Mouse (Mus musculus): ENCODE measurements at regions not wholly inside any gene's neighbourhood (a gene's known extent, or its start where the extent isn't known, plus 50 kb on each side); places are given as distances from the start of the nearest gene placed in this dataset.
A peak's percentile ranks its signal among the peaks of the same experiment; 100 is the strongest.
"Not testable (repeated sequence)": the region's sequence is repeated elsewhere in the genome, so short reads cannot be mapped to it uniquely, and the experiment has no call there.

DNA sequence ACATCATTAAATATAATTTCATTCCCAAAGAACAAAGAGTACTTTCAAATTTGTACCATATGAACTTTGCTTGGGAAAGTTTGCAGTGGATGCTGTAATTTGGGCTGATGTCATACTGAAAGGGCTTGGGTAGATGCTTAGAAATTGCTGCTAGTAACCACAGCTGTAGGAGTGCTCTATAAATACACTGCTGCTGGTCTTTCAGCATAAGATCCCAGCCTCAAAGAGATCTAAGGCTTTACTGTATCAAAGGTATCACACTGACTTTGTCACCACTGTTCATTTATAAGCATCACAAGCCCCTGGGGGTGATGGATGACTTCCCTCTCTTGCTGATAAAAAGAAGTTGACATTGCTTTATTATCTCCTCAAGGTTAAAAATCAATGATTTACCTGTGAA lies 497.2 kb downstream of the Pla2g4a start:
- DNase-seq = no peak

DNA sequence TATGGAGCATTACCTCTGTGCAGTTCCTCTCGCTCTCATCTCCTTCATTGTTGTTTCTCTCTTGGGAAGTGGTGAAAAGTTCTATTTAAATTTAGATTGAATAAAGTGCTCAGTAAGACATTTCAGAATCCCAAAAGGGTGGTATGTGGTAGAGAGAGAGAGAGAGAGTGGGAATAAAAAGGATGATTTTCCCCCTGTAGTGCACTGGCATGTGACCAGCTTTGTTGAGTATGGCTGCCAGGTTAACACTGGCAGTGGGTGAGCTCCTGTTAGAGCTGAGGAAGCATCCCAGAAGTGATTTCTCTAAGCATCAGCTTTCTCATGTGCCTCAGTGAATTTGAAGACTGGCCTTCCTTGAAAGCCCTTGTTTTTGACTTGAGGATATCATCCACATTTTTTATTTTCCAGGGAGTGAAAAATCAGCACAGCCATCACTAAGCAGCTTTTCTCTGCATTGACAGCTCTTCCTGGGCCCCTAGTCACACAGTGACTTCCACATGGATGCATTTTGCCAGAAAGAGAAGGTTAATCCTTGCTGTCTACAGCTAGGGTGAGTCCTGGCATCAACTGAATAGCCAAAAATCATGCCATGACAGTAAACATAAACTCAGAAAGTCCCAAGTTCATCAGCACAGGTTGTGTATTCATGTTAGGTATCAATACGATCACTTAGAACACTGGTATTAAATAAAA lies 511.1 kb downstream of the Pla2g4a start:
- no peak for DNase-seq

DNA sequence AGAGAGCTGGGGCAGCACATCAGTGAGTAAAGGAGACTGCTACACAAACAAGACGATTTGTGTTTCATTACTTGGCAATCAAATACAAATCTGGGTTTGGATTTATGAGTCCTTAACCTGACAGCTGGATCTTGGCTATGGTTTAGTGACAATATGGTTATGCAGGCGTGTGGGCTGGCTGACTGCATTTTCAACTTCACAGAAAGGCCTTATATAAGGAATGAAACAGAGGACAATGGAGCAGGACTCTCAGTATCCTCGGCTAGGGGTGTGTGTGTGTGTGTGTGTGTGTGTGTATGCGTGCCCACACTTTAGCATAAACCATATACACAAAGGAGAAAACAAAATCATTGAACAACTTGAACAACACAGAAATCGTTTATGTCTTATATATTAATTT lies 512.6 kb downstream of the Pla2g4a start:
- DNase-seq = no peak

DNA sequence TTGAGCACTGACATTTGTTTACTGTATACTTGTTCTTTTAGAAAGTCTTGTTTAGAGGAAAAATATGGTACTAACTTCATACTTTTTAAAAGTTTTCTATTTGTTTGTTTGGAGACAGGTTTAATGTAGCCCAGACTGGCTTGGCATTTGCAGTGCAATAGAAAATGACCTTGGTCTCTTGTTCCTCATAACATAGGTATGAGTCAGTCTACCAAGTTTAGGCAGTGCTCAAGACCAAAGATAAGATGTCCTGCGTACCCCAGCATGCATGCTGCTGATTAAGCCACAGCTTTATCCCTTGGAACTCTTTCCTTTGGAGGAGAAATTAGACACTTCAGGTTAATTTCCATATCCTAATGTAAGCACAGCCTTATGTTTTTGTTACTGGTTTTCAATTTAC lies 550.1 kb downstream of the Pla2g4a start:
- DNase-seq = no peak

DNA sequence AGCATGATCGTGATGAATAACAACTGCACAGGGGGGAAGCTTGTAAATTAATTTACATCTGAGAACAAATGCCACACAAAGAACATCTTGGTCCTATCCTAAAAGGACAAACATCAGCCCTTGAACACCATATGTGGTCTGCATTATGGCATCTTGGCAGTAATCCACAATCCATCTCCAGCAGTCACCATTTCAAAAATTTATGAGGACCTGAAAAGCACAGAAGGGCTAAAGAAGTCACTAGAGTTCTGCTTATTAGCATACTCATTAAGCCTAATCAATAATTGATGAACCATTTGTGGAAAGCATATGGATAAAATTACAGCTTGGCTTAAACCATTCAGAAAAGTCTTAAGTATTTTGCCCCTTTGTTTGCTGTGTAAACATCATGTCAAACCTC lies 555.7 kb downstream of the Pla2g4a start:
- no peak for DNase-seq

DNA sequence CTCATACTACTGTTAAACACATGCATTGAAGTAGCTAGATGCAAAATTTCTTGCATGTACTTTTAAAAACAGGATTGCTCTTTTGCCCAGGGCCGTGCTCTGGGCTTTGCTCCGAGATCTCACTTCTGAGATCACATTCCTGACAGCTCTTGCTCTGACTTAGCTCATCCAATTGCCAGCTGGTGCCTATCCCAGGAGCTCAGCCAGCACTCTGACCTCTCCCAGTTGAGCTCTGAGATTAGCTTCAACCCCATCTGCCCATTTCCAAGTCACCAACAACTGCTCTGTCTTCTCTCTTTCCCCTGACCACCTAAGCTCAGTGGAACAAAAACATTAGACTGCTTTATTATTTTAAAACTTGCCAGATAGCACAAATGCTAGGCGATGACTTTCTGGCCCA lies 572.4 kb downstream of the Pla2g4a start:
- no peak for DNase-seq

DNA sequence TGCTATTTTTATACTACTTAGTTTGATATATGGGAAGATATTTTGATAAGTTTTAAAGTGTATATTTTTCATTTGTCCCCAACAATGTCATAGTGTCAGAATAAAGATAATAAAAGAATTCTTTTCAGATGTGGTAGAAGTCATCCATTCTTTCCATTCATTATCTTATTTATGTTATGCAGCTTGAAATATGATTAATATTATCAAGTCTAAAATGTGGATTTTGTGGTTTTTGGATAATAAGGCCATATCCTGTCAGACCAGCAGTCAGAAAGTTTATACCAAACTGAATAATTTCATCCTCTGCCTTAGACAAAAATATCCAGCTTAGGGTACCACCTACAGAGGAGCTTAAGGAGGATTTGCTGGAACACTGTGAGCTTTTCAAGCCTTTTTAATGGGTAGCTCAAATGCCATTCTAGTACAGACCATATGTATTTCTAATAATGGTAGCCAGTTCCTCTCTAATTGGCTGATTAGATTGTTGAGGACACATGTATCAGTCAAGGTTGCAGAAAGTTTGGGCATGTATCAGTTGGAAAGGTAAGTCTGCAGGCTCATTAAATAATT lies 609.7 kb downstream of the Pla2g4a start:
- no peak for DNase-seq

DNA sequence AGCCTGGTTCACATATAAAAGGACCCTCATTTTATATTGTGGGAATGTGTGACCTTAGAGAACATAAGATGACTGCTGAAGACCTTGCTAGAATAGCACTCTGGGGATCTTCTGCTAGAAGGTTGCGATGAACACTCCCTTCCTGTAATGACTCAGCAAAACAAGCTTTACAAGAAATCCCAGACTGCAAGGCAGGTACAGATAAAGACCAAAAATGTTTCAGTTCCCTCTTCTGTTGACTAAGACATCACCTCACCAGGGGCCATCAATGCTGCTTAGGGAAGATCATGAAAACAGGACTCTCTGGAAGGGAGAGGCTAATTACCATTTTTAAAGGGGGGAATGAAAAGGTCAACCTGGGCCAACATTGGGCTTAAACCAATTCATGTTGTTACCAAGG lies 613.7 kb downstream of the Pla2g4a start:
- no peak for DNase-seq

DNA sequence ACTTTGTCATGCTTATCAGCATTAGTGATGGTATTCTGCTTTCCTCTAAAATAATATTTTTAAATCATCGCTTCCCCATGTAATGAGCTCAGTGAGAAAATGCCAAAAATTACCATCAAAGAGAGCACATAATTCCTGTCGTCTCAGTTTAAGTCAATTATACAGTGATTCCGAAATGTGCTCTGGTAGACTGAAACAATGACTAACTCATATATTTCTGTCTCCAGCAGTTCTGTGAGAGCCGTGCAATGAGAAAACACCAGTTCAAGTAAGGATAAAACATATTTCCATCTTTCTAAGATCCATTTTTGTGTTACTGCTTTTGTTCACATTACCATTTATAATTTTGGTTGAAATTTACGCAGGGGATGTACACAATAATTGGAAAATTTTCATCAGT lies 622.9 kb downstream of the Pla2g4a start:
- DNase-seq = no peak

DNA sequence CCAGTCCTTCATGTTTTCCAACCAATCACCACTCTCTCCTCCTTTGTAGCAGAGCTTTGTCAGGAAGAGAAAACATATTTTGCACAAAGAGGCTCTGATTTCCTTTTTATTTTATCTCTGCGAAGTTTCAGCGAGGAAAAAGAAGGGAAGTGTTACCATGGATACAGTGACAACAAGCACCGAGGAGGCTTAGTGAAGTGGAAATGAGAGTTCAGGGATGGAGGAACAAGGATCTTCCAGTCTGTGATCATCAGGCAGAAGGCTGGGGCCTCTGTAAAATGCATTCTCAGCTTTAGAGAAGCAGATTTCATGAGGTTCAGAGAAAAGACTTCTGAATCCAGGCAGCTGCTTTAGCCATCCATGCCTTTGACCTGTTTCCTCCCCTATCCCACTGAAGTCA lies 628.9 kb downstream of the Pla2g4a start:
- DNase-seq = peak; percentile 2

DNA sequence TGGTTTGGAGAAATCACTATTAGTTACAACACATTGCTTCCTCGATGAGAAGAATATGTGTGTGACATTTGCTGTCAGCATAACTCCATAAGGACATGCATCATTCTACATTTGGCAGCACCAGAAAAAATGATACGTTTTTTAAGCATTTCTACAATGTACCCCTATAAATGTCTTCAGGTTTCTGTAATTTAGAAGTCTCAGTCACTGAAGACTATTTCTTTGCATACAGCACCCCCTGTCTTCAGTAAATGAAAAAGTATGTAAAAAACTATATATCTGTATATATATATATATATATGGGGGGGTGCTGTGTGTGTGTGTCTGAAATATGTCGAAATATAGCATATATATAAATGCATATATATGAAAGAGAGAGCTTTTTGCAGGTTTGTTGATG lies 633.9 kb downstream of the Pla2g4a start:
- no peak for DNase-seq

DNA sequence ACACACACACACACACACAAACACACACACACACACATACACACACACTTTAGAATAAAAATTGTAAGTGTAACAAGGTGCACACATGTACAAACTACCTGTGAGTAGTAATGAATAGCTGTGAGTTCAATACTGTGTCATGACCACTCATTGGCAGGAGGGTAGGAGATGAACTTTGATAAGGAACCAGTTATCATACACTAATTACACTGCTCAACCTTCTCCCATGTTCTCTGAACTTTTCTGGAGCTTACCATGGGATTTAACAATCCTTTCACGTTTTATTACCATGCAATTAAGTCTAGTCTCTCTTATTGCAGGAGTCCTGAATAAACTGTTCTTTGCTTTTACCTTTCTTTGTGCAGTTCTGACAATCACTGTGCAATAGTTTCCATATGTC lies 638.0 kb downstream of the Pla2g4a start:
- DNase-seq = no peak

DNA sequence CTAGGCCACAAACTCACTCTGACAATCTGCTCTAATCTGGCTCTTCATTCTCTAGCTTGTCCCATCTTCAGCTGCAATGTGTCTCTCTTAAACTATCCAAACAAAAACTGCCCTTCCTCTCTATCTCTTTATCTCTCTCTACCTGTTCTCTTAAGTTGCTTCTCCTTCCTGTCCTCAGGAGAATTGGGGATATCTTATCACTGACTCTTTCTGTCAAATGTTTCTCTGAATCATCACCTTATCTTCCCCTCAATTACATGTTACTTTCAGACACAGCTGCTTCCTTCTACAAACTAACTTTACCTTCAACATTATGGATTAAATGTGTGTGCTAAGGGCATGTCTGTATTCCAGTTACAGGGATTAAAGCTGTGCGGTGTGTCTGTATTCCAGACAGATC lies 671.4 kb downstream of the Pla2g4a start:
- DNase-seq = no peak

DNA sequence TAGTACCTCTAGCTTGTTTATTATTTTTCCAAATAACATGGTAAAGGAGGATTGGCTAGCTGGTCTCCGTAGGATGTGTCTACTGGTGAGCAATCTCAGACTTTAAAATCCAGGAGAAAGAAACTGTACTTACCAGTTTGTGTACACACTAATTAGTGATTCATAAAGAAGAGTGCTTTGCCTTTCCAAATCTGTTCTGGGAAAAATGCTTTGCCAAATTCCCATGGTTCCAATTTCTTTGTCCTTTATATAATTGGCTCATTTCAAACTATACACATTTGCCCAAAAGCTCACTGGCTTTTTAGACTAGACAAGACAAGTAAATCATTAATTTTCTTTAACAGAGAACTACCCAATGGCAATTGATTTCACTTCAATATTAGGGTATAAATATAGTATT lies 686.2 kb downstream of the Pla2g4a start:
- DNase-seq = no peak

DNA sequence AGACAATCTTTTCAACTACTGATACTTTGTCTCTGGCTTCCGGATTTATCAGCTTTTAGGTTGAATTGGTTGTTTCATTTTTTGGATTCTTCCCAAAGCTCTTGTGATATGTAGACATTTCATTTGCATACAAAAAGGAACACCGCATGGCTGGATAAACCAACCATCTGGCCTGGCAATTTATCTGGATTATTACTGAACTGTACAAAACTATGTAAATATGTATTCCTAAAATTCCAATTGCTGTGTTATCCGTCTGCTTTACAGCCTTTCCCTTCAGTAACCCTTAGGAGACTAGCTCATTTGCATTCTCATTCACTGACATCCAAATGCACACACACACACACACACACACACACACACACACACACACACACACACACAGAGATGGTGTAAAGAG lies 704.2 kb downstream of the Pla2g4a start:
- DNase-seq = no peak

DNA sequence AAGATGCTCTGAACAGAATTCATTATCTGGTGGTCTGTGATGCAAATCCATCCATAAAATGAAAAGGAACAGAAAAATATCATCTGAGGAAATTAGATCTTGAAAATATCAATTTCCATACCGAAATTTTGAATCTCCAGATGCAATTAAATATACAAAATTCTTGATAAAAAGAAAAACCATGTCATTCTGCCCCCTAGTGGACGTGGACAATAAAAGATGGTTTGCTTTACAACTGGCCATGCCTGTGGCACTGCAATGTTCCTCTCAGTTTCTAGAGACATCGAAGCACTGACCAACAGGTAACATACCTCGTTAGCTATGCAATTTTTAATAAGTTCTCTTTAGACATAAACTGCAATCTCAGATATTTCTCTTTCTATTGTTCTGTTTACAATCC lies 706.9 kb downstream of the Pla2g4a start:
- peak; percentile 57 for DNase-seq

DNA sequence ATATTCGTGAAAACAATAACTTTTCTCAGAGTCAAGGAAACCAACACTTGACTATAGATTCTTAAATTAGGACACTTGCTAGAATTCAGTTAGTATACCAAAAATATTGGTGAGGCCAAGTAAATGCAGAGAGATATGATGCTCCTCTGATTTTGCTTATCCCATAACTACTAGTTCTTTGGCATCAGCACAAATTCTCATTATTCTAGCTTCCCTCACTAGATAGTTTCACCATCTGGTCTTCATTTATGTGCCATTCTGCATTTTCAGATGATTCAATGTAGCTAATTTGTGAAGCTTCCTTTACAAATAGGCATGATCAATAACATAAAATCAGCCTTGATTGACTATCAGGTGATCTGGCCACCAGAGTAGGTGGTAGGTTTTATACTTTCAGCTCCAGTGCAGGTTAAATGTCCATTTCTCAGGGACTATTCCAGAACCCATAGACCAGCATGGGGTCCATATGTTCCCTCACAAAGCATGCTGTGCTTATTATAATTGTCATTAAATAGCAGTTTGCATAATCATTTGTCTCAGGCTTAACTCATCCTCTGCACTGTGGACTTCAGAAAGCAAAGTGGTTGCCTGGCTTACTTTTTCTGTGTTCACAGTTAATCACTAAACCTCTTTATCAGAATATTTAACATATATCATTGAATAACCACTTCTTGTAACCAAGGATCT lies 722.6 kb downstream of the Pla2g4a start:
- DNase-seq = no peak

DNA sequence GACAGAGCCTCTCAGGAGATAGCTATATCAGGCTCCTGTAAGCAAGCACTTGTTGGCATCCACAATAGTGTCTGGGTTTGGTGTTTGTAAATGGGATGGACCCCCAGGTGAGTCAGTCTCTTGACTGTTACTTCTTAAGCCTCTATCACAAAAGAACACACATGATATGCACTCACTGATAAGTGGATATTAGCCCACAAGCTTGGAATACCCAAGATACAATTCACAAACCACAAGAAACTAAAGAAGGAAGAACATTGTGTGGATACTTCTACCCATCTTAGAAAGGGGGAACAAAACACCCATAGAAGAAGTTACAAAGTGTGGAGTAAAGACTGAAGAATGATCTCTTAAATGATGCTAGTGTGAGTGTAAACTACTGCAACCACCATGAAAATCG lies 733.9 kb downstream of the Pla2g4a start:
- not testable (repeated sequence) for DNase-seq

DNA sequence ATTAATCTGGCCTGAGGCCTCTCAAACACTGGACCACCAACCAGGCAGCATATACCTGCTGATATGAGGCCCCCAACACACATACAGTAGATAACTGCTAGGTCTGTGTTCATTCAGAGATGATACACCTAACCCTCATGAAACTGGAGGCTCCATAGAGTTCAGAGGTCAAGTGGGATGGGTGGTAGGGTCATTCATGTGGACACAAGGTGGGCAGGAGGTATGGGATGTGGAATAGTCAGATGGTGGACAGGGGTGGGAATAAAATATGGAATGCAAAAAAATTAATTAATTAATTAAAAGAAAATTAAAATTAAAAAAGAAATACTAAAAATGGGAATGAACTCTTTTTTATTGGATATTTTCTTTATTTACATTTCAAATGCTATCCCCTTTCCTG lies 734.7 kb downstream of the Pla2g4a start:
- DNase-seq = no peak

DNA sequence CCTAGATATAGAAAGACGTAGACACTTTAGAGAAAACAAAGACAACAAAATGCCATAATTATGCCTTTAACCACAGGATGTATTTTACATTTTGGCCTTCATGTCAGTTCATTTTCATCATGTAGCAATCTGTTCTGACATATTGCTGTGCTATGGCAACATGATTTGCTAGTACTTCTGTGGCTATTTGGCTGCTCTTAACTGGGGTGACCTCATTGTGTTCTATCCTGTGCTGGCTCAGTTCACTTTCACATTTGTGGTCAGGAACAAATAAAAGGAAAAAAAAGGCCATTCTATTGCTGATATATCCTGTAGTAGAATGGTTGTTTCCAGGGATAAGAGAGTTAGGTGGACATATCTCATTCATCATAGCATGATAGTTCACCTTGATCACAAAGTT lies 758.5 kb downstream of the Pla2g4a start:
- DNase-seq = no peak

DNA sequence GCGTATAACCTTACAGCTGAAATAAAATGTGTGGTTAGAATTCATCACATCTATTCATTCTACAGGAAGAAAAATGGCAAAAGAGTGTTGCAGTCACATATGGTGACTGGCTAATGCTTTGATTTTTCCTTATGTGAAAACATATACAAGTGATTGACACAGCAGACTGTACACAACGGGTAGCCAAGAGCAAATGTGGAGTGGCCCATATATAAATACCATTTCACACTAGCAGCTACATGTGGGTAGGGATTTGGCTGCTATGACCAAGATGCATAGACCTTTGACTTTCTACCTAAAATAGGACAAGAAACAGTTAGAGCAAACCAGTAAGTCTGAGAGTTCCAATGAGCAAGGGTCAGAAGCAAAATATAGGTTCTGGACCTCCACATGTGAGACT lies 761.8 kb downstream of the Pla2g4a start:
- no peak for DNase-seq

DNA sequence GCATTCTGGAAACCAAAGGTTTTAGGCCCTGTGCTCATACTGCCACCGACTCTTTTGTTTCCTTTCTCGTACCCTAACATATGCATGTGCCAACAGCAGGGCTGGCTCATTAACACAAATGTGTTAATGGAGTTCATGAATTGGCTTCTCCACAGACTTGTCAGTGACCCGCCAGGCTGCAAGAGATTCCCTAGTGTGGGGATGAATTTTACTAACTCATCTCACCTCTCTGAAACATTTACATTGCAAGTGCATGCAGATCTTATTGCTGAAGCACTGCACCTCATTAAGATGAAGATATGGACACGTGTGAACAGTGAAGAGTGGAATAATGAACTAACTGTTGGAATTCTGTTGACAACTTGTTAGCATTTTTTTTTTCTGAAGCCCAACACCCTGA lies 762.2 kb downstream of the Pla2g4a start:
- no peak for DNase-seq
